Mouse (Mus musculus): ENCODE results near the gene Gm20388.

DNA sequence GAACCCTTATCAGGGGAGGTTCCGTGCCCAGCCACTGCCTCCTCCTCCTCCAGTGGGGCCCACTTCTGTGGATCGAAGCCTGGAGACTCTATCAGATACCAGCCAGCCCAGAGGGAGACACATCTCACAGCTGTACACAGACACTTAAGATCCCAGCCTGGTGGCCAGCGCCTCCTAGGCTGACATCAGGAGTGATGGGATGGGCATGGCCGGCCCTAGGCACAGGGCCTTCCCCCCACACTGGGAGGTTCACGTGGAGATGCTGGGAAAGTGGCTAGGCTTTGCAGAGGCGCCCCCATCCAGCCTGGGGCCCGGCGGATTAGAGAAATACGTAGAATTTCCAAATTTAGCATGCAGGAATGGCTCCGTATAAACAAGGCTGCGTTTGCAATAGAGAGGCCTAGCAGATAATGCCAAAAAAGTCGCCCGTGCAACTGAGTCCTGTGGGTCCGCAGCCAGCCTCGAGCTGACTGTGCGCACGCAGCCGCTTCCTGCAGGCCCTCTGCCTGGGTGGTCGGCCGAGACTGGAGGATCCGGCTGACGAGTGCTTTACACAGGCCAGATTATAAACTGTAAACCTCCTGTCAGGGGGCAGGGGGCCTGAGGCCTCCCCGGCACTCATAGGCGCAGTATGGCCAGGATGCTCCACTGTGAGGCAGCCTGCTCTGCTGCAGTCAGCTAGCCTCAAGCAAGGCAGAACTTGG, 949.9 kb downstream of the Gm20388 start:
- TF ChIP-seq CTCF (IDR thresholded peaks at IDR 0.05; ENCODE audit: insufficient read depth, low read depth, low read length) (no peak), POLR2A (IDR thresholded peaks at IDR 0.05; ENCODE audit: insufficient read depth, low read depth, low read length) (no peak)

All from olfactory bulb, adult 2 months (tissue).